Mouse (Mus musculus) lung, postnatal 10 days (tissue): ENCODE measurements at regions not wholly inside any gene's neighbourhood (a gene's known extent, or its start where the extent isn't known, plus 50 kb on each side); places are given as distances from the start of the nearest gene placed in this dataset.

ENCODE experiments used
- DNase-seq: peaks from one replicate; pipeline ENCODE4 v3.0.0; 2021

DNA sequence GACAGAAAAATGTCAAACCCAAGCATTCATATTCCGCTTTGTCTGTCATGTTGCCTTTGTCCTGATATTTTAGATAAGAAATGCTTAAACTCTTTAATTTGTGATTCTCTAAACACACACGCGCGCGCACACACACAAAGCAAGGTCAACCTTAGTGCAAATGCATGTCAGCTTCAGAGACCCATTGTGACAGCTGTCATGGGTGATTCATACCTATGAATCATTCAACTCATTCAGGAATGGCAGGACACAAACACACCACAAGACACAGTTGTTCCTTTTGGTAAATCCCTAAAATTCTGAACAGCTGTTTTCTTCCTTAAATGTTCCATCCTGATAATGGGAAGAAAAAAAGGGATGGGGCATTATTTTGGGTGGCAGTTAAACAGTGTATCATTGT lies 144.1 kb upstream of the Dusp10 start:
- DNase-seq = no peak

GRCm38 (mm10) chr1:183895936-183896335 lies 117.2 kb upstream of the Dusp10 start:
- DNase-seq = no peak

- DNase-seq = no peak
Observed at GRCm38 (mm10) chr1:183898091-183898490, 115.0 kb upstream of the Dusp10 start.

DNA sequence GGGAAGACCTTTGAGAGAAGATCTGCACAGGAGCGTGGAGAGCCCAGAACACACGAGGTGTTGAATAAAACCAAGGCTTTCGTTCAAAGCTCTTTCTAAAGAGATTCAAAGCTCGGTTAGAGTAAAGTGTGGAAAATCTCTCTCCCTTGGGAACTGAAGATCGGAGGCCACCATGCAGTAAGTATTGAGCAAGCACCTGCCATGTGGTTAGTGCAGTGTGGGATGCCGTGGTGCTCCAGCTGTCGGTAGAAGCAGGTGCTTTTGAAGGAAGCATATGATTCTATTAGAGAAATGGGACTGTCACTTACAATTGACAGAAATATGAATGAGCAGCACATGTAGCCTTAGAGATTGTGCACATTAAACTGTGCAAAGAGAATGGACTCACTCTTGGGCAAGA lies 108.5 kb upstream of the Dusp10 start:
- no peak for DNase-seq

DNA sequence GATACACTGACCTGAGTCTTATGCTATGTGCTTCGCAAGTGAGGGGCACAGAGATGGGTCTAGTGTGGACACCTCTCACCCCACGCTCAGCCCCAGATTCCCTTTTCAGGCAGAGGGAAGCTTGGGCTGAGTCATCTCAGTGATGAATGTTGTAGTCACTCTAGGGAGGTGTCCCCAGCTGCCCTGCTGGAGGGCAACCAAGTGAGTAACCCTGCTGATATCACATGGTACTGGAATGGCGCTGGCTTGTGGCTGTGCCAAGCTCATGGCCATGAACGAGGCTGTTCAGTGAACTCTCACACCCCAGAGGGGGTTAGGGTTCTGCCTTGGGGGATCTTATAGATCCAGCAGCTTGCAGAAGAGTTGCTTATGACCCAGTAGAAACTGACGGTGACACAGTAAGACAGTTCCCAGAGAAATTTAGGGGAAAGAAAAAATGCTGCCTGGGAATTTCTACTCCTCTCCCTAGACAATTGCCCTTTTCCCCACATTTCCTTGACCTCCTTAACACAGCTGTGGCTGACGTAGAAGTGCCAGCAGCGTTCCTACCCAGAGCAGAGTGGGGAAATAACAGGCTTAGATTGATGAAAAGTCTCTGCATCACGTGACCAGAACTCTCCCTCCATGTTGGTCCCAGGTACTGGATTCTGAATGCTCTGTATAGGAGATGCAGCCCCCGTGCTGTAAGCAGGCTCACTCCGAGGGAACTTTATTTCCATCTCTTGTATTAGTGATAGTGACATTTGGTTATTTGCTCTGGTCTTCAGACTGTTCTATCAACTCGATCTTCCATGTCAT lies 107.6 kb upstream of the Dusp10 start:
- peak; percentile 47 for DNase-seq

DNA sequence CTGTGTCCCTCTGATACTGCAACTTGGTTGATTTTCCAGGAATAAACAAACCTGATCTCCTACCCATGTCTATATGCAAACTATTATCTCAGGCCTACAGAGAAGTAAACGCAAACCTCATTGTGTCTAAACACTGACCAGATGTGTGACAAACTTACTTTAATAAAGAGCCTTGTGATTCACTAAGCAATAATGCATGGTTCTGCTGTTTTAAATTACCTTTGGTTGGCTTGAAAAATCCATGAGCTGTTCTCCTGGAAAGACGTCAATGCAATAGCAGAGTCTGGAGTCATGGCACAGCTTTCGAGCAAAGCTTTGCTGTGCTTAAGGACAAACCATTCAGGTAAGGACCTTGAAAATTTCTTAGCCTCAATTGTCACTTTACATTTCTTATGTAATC lies 95.4 kb upstream of the Dusp10 start:
- DNase-seq = no peak

DNA sequence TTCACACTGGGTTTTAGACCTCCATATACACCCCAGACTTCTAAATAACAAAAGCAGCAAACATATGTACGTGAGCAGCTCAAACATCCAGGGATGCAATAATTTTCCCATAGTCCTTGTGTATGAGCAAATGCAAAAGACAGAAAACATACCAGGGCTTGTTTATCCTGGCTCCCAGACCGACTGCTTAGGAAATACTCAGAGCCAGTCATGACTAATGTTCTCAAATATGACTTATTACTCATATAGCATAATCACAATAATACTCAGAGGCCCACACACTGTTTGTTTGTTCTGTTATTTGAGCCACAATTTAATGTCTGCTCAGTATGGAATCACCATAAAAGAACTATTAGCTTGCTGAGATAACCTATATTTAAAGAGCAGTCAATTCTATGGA lies 91.8 kb upstream of the Dusp10 start:
- no peak for DNase-seq

DNA sequence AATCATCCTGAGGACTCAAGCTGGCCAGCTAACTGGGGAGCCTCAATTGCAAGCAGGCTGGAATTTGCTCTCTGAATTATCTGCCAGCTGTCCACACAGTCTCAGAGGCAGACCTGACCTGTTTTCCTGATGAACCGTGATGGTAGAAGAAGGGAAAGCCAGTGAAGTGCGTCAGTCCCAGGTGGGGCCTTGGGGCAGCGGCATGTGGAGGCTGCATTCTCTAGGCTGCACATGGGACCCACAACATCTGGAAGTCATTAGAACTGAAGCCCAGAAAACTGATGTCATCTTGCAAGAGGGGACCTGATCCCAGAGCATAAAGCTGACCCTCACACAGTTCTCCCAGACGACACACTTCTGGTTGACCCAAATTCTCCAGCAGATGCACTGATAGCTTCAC lies 84.6 kb upstream of the Dusp10 start:
- DNase-seq = no peak

DNA sequence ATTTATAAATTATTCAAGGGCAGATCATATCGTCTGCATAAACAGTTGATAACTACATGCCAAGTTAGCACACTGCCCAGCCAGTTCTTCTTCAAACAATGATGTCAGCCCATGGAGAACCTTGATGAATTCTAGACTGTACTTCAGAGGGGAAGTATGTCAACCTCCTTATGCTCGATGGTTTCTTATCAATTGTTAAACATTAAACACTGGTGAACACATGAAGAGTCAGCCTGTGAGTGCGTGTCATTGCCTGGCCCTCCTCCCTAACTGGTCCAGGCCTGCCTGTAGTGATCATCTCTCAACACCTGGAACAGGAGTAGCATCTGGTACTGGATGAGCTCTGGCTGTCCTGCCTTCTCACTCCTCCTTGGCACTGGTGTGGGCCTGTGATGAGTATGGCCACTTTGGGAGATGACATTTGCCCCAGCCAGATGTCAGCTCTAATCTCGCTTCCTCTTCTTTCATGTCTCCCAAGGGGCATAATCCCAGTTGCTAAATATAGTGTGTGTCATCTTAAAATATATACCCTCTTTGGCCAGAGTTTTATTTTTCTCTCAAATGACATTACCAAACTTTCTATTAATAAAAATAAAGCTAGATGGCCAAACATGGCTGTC lies 82.6 kb upstream of the Dusp10 start:
- no peak for DNase-seq

DNA sequence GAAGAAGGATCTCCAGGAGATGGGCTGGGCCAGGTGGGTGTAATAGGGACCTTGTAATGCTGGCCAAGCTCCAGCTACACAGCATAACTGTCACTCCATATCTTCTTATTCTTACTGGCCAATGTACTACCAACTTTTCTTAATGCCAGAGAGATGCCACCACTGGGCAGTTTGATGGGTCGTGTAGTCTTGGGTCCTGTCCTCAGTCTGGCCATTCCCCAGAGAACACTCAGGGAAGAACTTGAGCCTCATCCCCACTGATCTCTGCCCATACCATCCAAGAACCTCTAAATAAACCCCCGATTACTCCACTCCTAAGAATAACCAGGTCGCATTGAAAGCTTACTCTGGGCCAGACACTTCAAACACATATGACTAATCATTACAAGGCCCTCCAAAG lies 82.0 kb upstream of the Dusp10 start:
- no peak for DNase-seq

GRCm38 (mm10) chr1:183933845-183934244 lies 79.3 kb upstream of the Dusp10 start:
- no peak for DNase-seq

DNA sequence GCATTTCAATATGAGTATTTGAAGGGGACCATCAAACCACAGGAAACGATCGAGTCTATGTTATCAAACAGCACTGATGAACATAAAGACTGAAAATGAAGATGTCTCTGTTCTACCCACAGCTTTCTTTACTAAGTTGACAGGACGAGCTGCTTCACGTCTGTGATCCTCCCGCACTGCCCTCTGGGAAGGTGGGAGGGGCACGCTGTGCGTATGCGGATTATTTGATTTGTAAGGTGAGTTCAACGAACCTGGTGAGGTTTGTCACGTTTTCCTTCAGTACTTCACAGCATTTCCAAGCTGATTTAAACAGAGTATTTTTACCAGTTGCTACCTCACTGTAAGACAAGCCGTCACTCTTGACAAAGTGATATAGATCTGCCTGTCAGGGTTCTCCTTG lies 75.9 kb upstream of the Dusp10 start:
- no peak for DNase-seq

DNA sequence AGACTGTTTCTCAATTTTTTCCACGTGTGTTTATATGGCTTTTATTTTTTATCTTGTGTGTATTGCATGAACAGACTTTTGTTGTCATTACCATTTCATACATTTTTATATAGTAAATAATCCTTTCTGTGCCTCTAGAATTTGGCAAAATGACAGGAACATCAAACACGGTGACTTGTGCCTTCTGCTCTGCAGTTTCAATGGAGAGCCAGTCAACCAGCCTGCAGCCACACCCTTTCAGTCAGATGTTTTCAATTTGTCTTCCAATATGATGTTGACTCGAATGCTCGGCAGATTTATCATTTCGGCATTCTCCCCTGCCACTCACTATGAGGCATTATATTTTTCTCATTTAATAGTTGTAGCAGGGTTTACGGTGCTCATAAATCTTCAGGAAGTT lies 74.7 kb upstream of the Dusp10 start:
- no peak for DNase-seq

DNA sequence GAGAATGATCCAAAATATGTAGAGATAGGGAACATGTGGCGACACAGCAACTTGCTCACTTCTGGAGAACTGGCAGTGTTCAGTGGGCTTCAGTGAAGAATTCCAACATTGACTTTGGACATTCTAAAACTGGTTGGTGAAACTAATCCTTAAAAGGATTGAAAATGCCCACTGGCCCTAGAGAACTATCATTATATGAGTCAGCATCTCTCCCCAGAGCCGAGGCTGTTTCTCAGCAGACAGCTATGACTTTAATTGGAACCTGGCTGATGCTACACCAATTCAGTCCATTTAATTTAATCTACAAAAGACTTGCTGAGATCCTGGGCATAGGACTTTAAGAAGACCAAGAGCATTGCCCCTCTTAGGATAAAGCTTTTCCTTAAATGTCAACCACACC lies 72.4 kb upstream of the Dusp10 start:
- DNase-seq = no peak

- no peak for DNase-seq
Observed at GRCm38 (mm10) chr1:183946241-183946640, 66.9 kb upstream of the Dusp10 start.

DNA sequence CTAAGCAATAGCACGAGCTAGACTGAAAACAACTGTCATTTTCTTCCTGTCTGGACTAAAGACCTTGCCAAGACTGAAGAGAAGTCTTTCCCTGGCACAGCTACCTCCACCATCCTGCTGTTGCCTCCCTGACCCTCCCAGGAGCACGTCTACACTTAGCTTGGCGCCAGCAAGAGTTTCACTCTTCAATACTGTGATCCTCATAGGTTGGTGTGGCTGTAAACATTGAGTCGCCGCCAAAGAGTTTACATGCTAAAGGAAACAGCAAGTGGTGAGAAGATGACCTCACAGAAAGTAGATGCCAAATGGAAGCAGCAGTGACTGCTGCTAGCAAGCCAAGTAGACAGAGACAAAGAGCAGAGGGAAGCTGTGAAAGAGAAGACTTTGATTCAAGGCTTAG lies 66.0 kb upstream of the Dusp10 start:
- peak; percentile 79 for DNase-seq

DNA sequence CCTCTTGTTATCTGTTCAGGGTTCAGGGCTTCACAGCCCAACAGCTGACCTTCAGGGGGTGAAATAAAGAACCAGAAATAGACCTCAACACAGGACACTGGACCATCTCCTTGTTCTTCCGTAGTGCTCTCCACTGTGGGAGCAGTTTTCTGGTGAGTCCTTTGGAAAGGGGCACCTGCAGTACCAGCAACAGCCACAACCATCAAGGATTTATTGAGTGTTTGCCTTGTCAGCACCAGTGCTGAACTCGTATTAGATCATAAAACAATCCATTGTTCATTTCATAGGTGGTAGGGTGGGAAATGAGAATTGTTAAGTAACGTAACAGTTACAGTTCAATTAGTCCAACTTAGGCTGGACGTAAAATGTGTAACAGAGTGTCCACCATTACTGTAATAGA lies 63.9 kb upstream of the Dusp10 start:
- no peak for DNase-seq

DNA sequence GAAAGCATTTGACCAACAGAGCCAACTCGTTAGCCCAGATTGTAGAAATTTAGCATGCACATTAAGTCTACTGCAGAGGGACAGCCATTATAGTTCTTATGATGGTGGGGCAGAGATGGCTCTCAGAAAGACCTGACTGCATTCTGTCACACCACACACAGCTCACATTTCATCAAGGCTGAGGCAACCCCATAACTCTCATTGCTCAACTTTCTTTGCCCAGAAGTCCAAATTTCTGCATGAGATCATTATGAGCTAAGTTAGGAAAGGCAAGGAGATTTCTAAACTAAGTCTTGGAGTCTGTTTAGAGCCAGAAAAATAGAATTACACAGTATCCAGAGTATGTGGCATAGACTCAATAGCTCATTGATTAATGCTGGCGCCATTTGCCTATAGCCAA lies 59.0 kb upstream of the Dusp10 start:
- DNase-seq = peak; percentile 17

DNA sequence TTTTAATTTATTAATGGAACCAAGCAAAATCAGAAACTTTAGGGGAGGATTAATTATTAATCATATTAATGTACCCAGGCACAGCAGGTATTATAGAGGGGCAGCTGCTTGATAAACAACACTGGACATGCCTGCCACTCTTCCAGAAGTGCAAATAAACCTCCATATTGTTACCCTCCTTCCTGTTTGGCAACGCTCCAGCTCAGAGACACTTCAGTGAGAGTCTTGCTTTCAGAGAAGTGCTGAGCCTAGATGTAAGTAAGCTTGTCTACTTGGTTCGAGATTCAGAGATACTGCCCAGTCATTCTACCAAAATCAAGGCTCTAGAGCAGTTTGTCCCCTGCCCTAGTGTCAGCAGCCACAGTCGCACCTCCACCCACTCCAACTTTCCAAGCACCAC lies 56.7 kb upstream of the Dusp10 start:
- peak; percentile 33 for DNase-seq

DNA sequence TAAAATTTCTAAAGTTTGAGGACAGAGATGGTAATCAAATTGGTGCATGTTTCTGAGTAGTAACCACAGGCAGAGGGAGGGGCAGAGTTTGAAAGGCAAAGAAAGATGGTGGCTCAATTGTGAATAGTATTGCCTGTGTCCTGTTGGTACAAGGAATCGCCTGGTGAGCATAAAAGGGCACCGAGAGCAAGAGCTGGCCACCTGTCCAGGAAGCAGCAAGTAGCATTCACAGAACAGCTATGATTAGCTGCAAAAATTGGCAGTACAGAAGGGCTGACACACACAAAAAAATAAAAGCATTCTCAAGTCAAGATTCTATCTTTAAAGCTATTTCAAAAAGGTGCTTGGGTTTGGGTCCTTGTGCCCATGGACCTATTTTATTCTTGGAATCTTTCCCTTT lies 51.7 kb upstream of the Dusp10 start:
- DNase-seq = no peak

GRCm38 (mm10) chr1:183962486-183962885 lies 50.6 kb upstream of the Dusp10 start:
- DNase-seq = no peak

DNA sequence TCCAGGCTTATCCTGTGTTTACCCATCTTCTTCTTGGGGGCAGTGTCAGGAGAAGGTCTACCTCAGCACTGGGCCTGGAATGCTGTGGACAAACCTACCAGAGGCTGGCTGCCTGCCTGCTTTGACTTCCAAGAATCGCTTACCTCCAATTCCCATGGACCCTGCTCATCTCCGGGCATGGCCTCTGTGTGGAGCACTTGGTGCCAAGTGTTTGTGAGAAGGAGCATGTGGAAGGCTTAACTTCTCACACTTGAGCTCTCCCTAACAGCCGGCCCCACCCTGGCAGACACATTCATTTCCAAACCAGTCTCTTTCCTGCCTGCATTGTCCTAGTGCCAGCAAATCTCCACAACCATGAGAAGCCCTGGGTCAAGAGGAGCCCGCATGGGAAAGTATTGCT lies 49.8 kb upstream of the Dusp10 start:
- no peak for DNase-seq
